Mouse (Mus musculus) heart, adult 2 months (tissue): ENCODE results near the gene Mpped1.

Experiments
- CTCF ChIP-seq: fragments of 200-600 bp; IDR thresholded peaks from 2 replicates; pipeline ENCODE4 v1.8.1; 2022; ENCODE audit warnings: antibody characterized with exemption, mild to moderate bottlenecking, moderate library complexity
- EP300 ChIP-seq: fragments of 200-500 bp; IDR thresholded peaks from 2 replicates; pipeline ENCODE4 v1.6.1; 2011; ENCODE audit warnings: low read depth, low read length, control low read depth; ENCODE audit not compliant: insufficient read depth

DNA sequence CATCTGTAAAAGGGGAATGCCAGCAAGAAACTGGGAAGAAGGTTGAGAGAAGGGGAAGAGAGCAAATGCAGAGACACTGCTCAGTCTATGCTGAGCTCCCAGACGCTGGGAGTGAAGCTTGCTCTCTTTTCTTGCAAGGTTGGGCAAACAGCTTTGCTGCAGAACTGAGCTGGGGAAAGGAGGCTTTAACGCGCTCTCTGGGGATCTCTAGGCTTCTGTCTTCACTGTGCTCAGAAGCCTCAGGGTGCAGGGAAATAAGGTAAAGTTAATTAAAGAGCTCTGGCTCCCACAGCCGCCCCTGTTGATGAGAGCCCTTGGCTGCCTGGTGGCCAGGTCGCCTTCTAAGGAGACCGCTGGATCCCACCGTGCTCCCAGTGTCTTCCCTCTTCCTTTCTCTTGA, 17.7 kb downstream of the Mpped1 start:
- TF ChIP-seq CTCF (no peak), EP300 (no peak)
